Mouse (Mus musculus) lung, postnatal 10 days (tissue): ENCODE results near the gene Gpr4.

Experiments used
- DNase-seq: peaks from one replicate; pipeline ENCODE4 v3.0.0; 2021

Gene Gpr4

GRCm38 (mm10) chr7:19211996-19212755 is at the start of gene Gpr4:
Gene Gpr4, plus strand, starts transcription at chr7:19212538.
- DNase-seq = peak; percentile 65

GRCm38 (mm10) chr7:19162928-19163327 is 49.4 kb upstream of the Gpr4 start:
- DNase-seq = no peak

DNA sequence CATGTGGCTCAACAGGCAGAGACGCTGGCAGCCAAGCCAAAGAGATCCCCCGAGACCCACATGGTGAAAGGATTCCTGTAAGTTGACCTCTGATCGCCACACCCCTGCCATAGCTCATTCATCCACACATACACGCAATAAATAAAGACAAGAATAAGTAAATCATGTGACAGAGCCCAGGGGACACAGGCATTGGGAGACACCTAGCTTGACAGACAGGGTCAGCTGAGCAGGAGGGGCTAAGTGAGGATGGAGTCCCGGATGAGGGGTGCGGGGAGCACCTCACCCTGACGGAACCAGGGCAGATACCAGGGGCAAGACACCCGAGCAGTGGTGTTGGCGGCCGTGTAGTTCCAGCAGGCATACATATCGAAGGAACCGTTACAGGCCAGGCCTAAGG is 48.6 kb upstream of the Gpr4 start:
- DNase-seq = no peak

GRCm38 (mm10) chr7:19164189-19164588 is 48.1 kb upstream of the Gpr4 start:
- peak; percentile 57 for DNase-seq

- no peak for DNase-seq
Measured at GRCm38 (mm10) chr7:19164978-19165377, 47.4 kb upstream of the Gpr4 start.

DNA sequence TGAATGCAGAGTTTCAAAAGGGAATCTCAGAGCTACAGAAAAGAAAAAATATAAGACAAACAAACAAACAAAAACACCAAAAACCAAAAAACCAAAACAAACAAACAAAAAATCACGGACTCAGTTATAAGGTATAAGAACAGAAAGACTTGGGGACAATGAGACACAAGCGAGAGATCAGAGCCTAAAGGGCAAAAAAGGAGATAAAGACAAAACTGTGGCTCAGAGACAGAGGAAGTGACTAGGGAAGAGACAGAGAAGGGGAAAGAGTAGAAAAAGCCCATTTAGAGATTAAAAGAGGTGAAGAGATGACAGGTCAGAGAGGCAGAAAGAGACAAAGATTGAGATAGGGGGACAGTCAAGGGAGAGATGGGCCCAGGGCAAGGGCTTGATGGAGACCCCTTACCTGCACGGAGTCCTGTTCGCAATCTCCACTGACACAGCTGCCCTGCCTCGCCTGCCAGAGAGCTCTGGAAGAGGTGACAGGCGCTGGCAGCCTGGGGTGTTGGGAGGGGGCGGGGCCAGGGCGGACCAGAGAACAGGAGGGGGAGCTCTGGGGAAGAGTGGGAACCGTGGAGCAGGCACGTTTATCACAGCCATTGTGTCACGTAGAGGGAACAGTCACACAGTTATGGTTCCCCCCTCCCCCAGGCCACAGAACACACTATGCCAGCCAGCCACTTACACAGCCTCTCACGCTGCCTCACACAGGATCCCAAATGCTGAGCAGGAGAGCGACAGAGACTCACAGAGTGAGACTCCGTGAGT is 46.5 kb upstream of the Gpr4 start, which contains the start of gene Gipr:
Gipr (minus strand) TSS at position 472 of the 768 bp plus-strand sequence.
- DNase-seq = peak; percentile 56

- DNase-seq = no peak
Measured at GRCm38 (mm10) chr7:19166990-19167389, 45.3 kb upstream of the Gpr4 start.

DNA sequence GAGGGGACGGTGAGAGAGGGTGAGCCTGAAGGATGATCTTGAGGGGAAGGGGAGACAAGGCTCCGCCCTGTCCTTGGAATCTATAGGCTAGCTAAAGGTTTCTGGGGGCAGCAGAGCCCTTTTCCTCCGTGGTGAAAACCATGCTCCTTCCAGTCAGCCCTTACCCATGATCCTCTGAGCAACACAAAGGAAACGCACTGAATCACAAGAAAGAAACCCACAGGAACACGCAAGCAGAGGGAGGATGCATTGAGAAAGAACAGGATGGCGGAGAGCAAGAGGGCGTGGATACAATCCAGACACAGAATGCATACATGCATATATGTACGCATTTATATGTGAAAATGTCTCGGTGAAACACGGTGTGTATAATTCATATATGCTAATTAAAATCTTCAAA is 42.8 kb upstream of the Gpr4 start:
- no peak for DNase-seq

DNA sequence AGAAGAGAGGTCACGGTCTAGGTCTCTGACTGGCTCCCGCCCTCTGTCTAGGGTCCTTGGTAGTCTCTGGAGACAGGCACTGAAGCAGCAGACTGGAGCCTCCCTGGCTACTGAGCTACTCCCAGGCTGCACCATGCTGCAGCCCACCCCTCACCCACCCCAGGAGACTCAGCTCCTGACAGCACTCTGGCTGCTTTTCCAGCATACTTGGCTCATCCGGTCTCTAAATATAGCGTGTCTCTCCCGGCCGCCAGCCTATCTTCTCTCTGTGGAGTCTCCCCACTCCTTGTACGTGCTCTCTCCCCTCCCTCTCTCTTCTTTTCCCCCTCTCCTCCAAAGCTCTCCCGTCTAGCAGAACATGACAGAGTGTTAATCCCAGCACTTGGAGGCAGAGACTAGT is 42.2 kb upstream of the Gpr4 start:
- peak; percentile 66 for DNase-seq

DNA sequence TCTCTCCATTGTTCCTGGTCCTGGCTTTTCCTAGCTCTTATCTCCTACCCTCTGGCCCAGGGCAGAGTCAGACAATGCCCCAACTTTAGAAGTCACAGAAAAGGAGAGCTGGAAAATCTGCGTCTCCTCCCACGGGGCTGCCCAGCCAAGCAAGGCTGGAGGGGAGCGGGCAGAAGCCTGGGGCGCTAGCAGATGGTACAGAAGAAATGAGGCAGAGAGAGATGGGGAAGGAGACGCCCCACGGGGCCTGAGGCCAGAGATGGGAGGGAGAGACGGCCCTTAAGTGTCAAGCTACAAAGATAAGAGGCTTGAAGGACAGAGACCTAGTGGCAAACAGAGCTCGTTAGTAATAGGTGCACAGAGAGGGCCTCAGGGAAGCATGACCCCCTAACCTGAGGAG is 40.5 kb upstream of the Gpr4 start:
- no peak for DNase-seq

- DNase-seq = peak; percentile 94
Measured at GRCm38 (mm10) chr7:19172874-19173273, 39.5 kb upstream of the Gpr4 start.

GRCm38 (mm10) chr7:19175708-19176515 is 36.4 kb upstream of the Gpr4 start, which contains the start of gene Eml2:
Gene Eml2, plus strand, starts transcription at chr7:19176421.
- peak; percentile 72 for DNase-seq

DNA sequence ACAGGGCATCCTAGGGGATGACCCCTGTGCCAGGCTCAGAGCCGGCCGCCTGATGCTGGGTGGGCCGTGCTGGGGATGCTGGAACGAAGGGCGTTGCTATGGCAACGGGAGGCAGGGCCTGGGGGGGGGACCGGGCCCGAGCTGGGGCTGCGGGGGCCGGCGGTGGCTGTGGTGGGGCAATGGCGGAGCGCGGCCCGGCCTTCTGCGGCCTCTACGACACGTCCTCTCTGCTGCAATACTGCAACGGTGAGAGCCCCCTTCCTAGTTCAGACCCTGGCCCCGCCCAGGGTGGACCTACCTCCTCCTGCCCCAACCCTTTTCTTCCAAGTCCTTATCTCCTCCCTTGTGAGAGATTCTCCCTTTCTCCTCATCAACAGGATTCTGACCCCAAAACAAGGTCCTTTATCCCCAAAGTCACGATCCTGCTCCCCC is 35.8 kb upstream of the Gpr4 start:
- no peak for DNase-seq

- no peak for DNase-seq
Measured at GRCm38 (mm10) chr7:19177216-19177615, 35.1 kb upstream of the Gpr4 start.

GRCm38 (mm10) chr7:19178035-19178434 is 34.3 kb upstream of the Gpr4 start:
- DNase-seq = no peak

- DNase-seq = peak; percentile 83
Measured at GRCm38 (mm10) chr7:19178443-19179092, 33.8 kb upstream of the Gpr4 start.

DNA sequence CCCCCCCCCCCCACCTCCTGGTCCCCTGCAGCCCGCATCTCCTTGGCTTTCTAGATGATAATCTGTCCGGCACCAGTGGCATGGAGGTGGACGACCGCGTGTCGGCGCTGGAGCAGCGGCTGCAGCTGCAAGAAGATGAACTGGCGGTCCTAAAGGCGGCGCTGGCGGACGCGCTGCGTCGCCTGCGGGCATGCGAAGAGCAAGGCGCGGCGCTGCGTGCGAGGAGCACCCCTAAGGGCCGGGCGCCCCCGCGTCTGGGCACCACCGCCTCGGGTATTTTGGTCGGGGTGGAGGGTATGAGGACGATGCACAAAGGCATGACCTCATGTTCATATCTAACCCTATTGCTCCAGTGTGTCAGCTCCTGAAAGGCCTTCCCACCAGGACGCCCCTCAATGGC is 33.2 kb upstream of the Gpr4 start:
- peak; percentile 81 for DNase-seq

DNA sequence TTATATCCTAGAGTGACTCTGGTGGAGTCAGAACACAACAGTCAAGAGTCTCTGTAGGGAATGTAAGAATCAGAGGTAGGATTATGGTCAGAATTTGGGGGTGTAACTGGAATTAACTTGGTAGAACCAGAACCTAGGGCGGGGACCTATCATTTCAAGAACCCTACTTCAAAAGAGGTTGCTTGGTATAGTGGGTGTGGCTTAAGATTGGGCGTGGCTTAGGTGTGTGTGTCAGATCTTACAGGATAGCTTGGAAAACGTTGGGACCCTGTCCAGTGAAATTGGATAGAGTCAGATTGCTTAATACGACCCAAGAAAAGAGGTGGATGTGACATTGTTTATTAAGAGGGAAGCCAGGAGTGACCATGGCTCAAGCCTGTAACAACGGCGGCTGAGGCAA is 32.4 kb upstream of the Gpr4 start:
- DNase-seq = no peak

- peak; percentile 67 for DNase-seq
Measured at GRCm38 (mm10) chr7:19180862-19181429, 31.4 kb upstream of the Gpr4 start.

- no peak for DNase-seq
Measured at GRCm38 (mm10) chr7:19184250-19184649, 28.1 kb upstream of the Gpr4 start.

- DNase-seq = no peak
Measured at GRCm38 (mm10) chr7:19184758-19185157, 27.6 kb upstream of the Gpr4 start.

- no peak for DNase-seq
Measured at GRCm38 (mm10) chr7:19194676-19195075, 17.7 kb upstream of the Gpr4 start.
